ENCODE assay signal across 1 mouse cellular context in genomic region chr4:137784741-137785140, GRCm38 (mm10).
TF ChIP-seq lines count a peak whose summit lies in the region.

No protein-coding gene starts in this region.

TF ChIP-seq in CH12.LX, 34 proteins besides CTCF, POLR2A, EP300 and RAD21 (continued from another document):
- TF ChIP-seq MXI1 (IDR thresholded peaks at IDR 0.05; ENCODE audit: low read depth, low read length) (no peak), E2F4 (IDR thresholded peaks at IDR 0.05; ENCODE audit: insufficient replicate concordance, low read depth, low read length) (no peak)
TF ChIP-seq in CH12.LX: peak in this region for 0.
